Mouse (Mus musculus) liver, embryonic 11.5 days (tissue): Measurements from ENCODE around the gene Gm9837. TPM values are rescaled to one million over a fixed set of nuclear protein-coding genes. Genes with fewer than 3 reads are reported as not detected.

Experiments
- ATAC-seq: fragments of 200-750 bp; cut with Nextera tagmentation; replicated peaks from 2 replicates; pipeline ENCODE4 v1.8.0; 2017; ENCODE audit warnings: moderate number of reproducible peaks, mild to moderate bottlenecking, moderate TSS enrichment, moderate library complexity; ENCODE audit not compliant: low FRiP score
- DNase-seq: peaks from one replicate; pipeline ENCODE4 v3.0.0-alpha.2; 2017; ENCODE audit warnings: low spot score
- H3K27ac ChIP-seq: fragments of 300-500 bp; sonication (generic); 2 replicates; pipeline ENCODE4 v1.5.1; 2014; ENCODE audit warnings: mild to moderate bottlenecking, low read depth, low read length, control low read depth
- H3K27me3 ChIP-seq: fragments of 300-500 bp; sonication (generic); replicated peaks from 2 replicates; pipeline ENCODE4 v1.6.1; 2014; ENCODE audit warnings: low read length, mixed read lengths; ENCODE audit not compliant: control insufficient read depth, insufficient read depth
- H3K36me3 ChIP-seq: fragments of 300-500 bp; sonication (generic); 2 replicates; pipeline ENCODE4 v1.6.1; 2014; ENCODE audit warnings: mild to moderate bottlenecking, low read length, moderate library complexity, mixed read lengths; ENCODE audit not compliant: control insufficient read depth, insufficient read depth
- H3K4me1 ChIP-seq: fragments of 300-500 bp; sonication (generic); replicated peaks from 2 replicates; pipeline ENCODE4 v1.6.1; 2014; ENCODE audit warnings: low read length, mixed read lengths; ENCODE audit not compliant: control insufficient read depth, insufficient read depth
- H3K4me2 ChIP-seq: fragments of 300-500 bp; sonication (generic); 2 replicates; pipeline ENCODE4 v1.6.1; 2014; ENCODE audit warnings: mild to moderate bottlenecking, control low read depth, moderate library complexity
- H3K4me3 ChIP-seq: fragments of 300-500 bp; sonication (generic); 2 replicates; pipeline ENCODE4 v1.5.1; 2014; ENCODE audit warnings: low read depth, low read length, control low read depth
- H3K9ac ChIP-seq: fragments of 300-500 bp; sonication (generic); 2 replicates; pipeline ENCODE4 v1.6.1; 2014; ENCODE audit warnings: low read depth, low read length, control low read depth
- H3K9me3 ChIP-seq: fragments of 300-500 bp; sonication (generic); 2 replicates; pipeline ENCODE4 v1.6.1; 2016; ENCODE audit warnings: low read length, inconsistent platforms, mixed read lengths; ENCODE audit not compliant: control insufficient read depth
- WGBS: fragments of 180-500 bp; shearing (Covaris S2); extraction: QIAGEN DNeasy Blood & Tissue Kit; methylation state at CpG from one replicate; pipeline ENCODE4 v1.1.7; 2014; 5-methylcytosine and 5-hydroxymethylcytosine counted together
- polyA plus RNA-seq: library from polyadenylated mRNA; unstranded; fragments of >200 nt; fragmentation: Nextera tagmentation; extraction: Ambion mirVana; gene quantifications from 2 replicates; pipeline ENCODE4 v1.2.1, GENCODE M21; 2014

Gene Gm9837
- not detected in 2 replicates for polyA plus RNA-seq

DNA sequence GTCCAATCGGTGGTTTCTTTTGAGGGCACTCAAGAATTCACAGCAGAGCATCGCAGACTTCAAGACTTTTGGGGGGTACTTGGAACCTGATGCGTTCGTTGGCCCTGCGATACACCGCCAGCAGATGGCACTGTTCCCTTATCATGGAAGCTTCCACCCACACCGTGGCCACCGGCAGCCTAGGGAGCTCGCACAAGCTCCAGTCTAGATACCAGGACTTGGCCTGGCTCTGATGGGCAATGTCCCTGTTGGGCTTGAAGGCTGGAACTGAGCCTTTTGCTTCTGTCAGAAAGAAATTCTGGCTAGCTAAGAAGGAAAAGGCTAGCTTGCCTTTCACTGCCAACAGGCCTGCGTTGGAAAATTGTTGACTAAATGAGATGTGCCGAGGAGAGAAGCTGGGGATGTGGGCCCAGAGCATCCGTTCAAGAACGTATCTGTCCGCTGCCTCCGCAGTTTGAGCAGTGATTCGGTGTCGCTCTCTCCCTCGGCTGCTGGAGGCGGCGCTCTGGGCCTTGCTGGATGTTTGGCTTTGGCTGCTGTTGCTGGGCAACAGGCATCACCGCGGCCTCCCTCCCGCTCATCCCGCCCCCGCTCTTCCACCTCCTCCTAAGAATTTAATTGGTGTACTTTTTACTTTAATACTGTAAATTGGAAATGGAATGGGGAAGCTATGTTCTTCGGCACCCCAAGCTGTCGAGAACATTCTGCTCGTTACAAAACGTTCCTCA is at the start of gene Gm9837:
TSS of gene Gm9837 (minus strand) at position 512 of the 728 bp plus-strand sequence.
- H3K9me3 ChIP-seq = no peaks in the 10 kb centered on the region
- H3K27ac ChIP-seq = no peak within 1 kb of the TSS
- H3K4me1 ChIP-seq = 0 out of 2 replicates have a peak, but pooled peaks cover 2% of the 10 kb centered on the region
- H3K4me3 ChIP-seq = no peak within 1 kb of the TSS
- DNase-seq (peak; percentile 86), ATAC-seq (peak; percentile 61; the same call in 1 of the 2 replicates)
- 7% methylated on average over 29 of the region's 29 CpGs for WGBS
- H3K4me2 ChIP-seq = peak within 1 kb of the TSS; percentile 49
- no peak within 1 kb of the TSS for H3K9ac ChIP-seq
- no peaks in the 10 kb centered on the region for H3K36me3 ChIP-seq
- H3K27me3 ChIP-seq = peaks cover 82% of the 10 kb centered on the region

DNA sequence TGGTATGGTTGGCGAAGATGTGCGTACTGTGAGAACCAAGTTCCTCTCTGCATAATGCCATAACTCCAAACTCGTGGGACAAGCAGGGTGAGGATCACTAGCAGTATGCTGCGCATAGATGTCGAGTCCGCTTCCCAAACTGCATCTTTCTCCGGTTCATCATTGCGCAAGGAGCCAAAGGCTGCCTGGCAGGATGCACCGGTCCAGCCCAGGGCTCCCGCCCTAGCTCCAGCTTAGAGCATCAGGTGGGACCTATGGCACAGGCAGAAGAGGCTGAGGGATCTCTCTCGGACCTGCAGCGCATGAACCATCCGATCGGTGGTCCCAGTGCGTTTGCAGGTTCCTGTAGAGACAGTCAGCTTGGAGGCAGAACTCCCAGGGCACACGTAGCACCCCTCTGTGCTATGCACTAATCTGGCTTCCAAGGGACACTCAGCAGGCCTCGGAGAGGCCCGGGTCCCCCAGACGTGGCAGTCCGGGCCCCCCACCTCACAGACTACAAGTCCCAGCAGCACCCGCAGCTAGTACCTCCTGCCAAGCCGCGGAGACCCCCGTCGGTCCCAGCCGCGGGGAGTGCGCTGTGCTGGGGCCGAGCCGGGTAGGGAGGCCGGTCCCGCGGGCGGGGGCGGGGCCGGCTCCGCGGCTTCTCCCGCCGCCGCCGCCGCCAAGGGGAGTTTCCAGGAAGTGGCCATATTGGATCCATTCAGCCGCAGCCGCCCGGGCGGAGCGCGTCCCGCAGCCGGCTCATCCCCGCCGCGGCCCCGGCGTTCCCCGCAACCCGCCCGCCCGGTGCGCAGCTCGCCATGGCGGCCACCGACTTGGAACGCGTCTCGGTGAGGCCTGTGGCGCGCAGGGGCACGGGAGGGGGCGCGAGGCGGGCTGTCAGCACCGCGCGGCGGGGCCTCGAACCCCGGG is 49.2 kb upstream of the Gm9837 start, which contains the start of gene Sept8:
TSS of gene Sept8 (plus strand) at position 51 of the 915 bp plus-strand sequence.
- Histone ChIP-seq H3K27me3 (no peaks in the 10 kb centered on the region), H3K4me3 (peak within 1 kb of the TSS; percentile 76), H3K36me3 (no peaks in the 10 kb centered on the region), H3K4me2 (peak within 1 kb of the TSS; percentile 97), H3K27ac (peak within 1 kb of the TSS; percentile 96), H3K4me1 (peaks cover 57% of the 10 kb centered on the region), H3K9ac (peak within 1 kb of the TSS; percentile 93), H3K9me3 (no peaks in the 10 kb centered on the region)
- ATAC-seq (peak; percentile 58), DNase-seq (peak; percentile 78)
- WGBS = 3% methylated on average over 77 of the region's 79 CpGs

DNA sequence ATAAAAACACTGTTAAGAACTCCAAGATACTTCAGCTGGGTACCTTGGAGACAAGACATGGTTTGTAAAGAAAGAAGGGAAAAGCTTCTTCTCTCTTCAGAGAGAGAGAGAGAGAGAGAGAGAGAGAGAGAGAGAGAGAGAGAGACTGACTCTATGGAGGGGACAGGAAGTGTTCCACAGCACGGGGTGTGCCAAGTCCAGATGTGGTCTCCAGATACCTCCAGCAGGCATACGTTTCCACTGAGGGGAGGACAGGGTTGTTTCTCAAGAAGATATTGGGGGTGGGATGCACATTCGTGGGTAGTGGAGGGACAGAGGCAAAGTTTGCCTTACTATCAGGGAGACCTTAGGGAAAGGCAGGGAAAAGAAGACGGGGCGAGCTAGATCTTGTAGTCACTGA is 48.5 kb upstream of the Gm9837 start:
- Histone ChIP-seq H3K27me3 (no peaks in the 10 kb centered on the region), H3K9me3 (no peaks in the 10 kb centered on the region), H3K4me3 (peak overlapping the region; percentile 76), H3K4me1 (peaks cover 57% of the 10 kb centered on the region), H3K36me3 (no peaks in the 10 kb centered on the region), H3K27ac (peak overlapping the region; percentile 96), H3K9ac (peak overlapping the region; percentile 93), H3K4me2 (peak overlapping the region; percentile 97)
- DNase-seq = no peak
- 33% methylated on average over 5 of the region's 5 CpGs for WGBS
- peak; percentile 59 for ATAC-seq

DNA sequence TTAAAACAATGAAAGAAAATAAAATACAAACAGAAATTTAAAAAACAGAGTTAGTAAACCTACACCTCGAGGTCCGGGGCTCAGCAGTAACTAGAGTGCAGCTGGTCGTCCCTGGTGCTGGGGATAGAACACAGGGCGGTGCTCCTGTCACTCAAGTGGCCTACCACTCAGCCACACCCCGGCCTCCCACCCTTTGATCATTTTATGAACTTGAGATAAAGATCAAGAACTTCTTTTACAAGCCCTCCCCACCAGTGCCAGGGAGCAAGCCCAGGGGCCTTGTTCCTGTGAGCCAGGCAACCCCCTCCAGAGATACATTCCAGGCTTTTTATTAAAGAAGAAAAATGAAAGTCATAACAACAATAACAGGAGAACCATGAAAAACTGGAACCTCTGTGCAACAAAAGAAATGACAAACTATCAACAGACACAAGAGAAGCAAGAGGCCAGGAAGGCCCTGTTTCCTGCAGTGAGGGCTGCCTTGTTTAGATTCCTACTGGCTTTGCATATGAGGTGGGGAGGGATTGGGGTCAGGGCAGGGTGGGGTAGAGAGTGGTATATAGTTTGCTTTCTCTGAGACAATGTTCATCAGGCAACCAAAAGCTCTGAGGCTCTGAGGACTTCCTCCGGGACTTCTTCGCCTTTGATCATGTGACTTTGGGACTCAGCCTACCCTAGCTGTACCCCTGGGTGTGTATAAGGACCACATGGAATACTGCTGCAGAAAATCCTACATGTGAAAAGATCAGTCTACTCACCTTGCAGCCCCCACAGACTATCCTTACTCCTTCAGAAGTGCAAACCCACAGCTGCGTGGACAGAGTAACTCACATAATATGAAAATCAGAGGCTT is 46.7 kb upstream of the Gm9837 start:
- Histone ChIP-seq H3K9ac (peak overlapping the region; percentile 20; the same call in 1 of the 2 replicates), H3K27ac (peak overlapping the region; percentile 73), H3K4me3 (no peak overlapping the region), H3K9me3 (no peaks in the 10 kb centered on the region), H3K4me2 (peak overlapping the region; percentile 30), H3K4me1 (peaks cover 44% of the 10 kb centered on the region), H3K27me3 (no peaks in the 10 kb centered on the region), H3K36me3 (no peaks in the 10 kb centered on the region)
- WGBS = 25% methylated on average over 8 of the region's 8 CpGs
- DNase-seq (no peak), ATAC-seq (no peak; the same call in 1 of the 2 replicates)

DNA sequence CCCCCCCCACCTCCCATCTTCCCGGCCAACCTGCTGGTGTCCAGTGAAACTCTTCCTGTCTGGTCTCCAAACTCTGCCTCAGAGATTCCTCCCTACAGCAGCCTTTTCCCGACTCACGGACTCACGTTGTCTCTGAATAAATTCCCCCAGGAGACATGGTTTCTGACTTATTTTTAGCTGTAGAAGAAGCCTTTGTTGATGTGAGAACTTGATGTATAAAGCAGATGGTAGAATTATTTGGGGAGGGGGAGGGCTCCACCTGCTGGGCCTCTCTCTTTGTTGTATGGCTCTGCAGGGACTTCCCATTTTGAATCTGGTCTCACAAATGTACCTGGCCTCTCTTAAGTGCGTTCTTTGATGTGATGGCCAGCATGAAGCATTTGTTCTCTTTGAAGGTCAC is 40.1 kb upstream of the Gm9837 start:
- Histone ChIP-seq H3K4me3 (no peak overlapping the region), H3K9ac (no peak overlapping the region), H3K4me2 (no peak overlapping the region), H3K4me1 (no peaks in the 10 kb centered on the region), H3K27ac (no peak overlapping the region), H3K9me3 (no peaks in the 10 kb centered on the region), H3K36me3 (no peaks in the 10 kb centered on the region), H3K27me3 (no peaks in the 10 kb centered on the region)
- 73% methylated on average over 5 of the region's 5 CpGs for WGBS
- no peak for DNase-seq
- no peak for ATAC-seq

DNA sequence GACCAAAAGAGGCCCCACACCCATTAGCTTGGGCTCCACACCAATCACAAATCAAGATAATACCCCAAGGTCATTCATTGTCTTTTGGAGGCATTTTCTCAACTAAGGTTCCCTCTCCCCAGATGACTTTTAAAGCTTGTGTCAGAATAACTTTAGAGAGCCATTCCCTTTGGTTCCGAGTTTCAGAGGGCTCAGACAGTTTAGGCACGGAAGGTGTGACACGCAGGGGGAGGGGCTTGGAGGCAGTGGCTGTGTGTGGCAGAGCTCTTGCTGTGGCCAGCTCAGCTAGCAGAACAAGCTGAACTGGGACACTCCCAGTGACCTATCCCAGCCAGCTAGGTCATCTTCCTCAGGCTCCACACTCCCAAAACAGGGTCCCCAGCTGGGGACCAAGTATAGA is 38.3 kb upstream of the Gm9837 start:
- DNase-seq (no peak), ATAC-seq (no peak)
- Histone ChIP-seq H3K9me3 (no peaks in the 10 kb centered on the region), H3K4me2 (no peak overlapping the region), H3K4me3 (no peak overlapping the region), H3K36me3 (no peaks in the 10 kb centered on the region), H3K4me1 (no peaks in the 10 kb centered on the region), H3K27ac (no peak overlapping the region), H3K27me3 (no peaks in the 10 kb centered on the region), H3K9ac (no peak overlapping the region)
- WGBS = 47% methylated on average over 3 of the region's 3 CpGs

DNA sequence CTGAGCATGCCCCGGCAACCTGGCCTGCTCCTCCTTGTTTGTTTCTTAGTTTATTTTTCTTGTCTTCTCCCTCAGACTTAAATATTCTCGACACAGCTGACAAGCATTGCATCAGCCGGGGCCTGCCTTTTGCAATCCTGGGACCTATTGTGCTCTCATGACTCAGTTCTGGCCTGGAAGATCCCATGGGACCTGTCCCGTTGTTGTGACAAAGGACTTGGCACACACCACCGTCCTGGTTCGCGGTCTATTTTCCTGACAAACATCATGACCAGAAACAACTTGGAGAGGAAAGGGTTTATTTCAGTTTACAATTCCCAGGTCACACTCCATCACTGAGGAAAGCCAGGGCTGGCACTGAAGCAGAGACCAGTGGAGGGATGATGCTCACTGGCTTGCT is 37.9 kb upstream of the Gm9837 start:
- Histone ChIP-seq H3K27ac (no peak overlapping the region), H3K4me1 (no peaks in the 10 kb centered on the region), H3K9me3 (no peaks in the 10 kb centered on the region), H3K27me3 (no peaks in the 10 kb centered on the region), H3K9ac (no peak overlapping the region), H3K36me3 (no peaks in the 10 kb centered on the region), H3K4me3 (no peak overlapping the region), H3K4me2 (no peak overlapping the region)
- DNase-seq = no peak
- no peak for ATAC-seq
- whole genome bisulfite sequencing = 81% methylated on average over 7 of the region's 7 CpGs
